Mouse (Mus musculus) heart, postnatal 25 days (tissue): ENCODE measurements around the gene Dennd1a. TPM values are rescaled to one million over a fixed set of nuclear protein-coding genes. Genes with fewer than 3 reads are reported as not detected.
"Not testable (repeated sequence)": the region's sequence is repeated elsewhere in the genome, so short reads cannot be mapped to it uniquely, and the experiment has no call there.

Experiments
- DNase-seq: peaks from one replicate; pipeline ENCODE4 v3.0.0; 2022; ENCODE audit warnings: low spot score
- intact Hi-C: fragments of 180-260 bp; cut with DNase I; formaldehyde crosslinking; loops from one replicate; pipeline ENCODE4 v1.15.1; 2025
- total RNA-seq, 2 experiments: library from RNA; stranded (reverse); gene quantifications; 2 replicates each; pipeline ENCODE4 v1.2.3; 2021

The Dennd1a gene
- total RNA-seq, 2 experiments from 2014 or later: 23.8 to 24.9 TPM

- intact Hi-C loops: no loop called here
Observed at GRCm38 (mm10) chr2:37997966-37998365, 289.2 kb downstream of the Dennd1a start.

GRCm38 (mm10) chr2:37989091-37989490 lies 298.1 kb downstream of the Dennd1a start:
- intact Hi-C loops: no loop called here
- no peak for DNase-seq

More at GRCm38 (mm10) chr2:37997966-37998365, 289.2 kb downstream of the Dennd1a start:
- no peak for DNase-seq

- no peak for DNase-seq
- intact Hi-C loops: no loop called here
Observed at GRCm38 (mm10) chr2:37988301-37988700, 298.9 kb downstream of the Dennd1a start.

DNA sequence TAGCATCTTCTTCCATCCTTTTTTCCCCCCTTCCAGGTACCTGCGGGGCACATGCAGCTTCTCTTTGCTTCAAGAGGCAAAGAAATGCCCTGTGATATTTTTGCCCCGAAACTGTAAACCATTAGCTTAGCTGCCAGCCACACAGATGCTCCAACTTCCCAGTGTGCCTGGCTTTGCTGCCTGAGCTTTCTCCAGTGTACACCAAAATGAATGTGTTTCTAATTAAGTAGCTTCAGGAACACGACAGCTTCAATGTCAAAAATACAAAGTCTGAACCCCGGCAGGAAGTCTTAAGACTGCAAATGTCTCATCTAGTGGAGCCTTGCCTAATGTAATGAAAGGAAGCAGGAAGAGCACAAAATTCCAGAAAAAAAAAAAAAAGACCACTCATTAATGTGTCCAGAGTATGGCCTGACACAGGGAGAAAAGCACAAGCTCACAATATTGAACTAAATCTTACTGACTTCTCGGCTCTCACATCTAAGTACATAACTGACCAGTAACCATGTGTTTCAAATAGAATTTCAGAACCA lies 301.4 kb downstream of the Dennd1a start:
- intact Hi-C loops: no loop called here
- DNase-seq: no peak

DNA sequence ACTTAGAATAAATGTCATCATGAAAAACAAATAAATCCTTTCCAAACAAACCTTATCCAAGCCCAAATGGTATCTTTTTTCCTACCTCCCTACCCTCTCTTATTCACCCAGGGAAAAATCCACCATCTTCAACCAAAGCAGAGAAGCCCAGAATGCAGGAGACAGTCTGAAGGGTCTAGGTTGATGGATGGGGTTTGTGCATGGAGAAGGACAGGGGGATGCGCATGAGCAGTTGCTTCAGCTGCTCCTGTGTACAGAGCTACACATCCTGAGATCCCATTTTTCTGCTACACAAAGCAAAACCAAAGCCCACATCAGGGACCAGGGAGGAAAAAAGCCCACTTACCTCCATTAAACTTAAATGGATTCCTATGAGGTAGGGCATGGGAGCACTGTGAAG lies 304.5 kb downstream of the Dennd1a start:
- no peak for DNase-seq
- intact Hi-C loops: no loop called here

DNA sequence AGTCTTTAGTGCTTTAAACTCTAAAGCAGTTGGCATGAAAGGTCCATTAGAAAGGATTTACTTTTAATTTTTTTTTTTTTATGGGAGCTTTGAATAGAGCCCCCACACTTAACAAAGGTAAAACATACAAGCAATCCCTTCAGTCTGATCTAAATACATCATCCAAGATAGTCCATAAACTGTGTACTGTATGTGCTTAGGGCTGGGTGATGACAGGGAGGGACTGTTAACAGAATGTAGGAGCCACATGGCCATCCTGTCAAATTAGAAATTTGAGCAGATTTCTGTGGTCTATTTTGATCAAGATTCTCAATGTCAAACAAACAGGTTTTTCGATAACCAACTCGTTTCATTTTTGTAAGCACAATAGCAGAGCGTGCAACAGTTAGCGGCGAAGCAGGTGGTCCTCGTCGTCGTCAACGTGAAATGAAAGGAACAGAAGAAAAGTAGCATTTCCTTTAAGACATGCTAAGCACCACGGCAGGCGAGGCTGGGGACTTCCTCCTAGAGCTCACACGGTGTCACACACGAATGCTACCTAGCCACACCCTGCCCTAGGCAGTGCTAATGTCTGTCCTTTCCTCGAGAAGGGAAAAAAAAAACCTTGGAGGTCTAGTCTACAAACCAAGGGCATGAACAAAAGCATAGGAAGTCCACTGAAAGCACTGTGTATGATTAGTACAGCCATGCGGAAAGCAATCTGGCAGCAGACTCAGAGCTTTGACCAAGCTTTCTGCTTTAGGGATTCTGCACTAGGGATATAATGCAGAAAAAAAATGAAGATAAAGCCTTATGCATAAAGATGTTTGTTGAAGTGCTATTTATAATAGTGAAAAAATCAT lies 305.4 kb downstream of the Dennd1a start:
- DNase-seq: no peak

GRCm38 (mm10) chr2:37974201-37974600 lies 313.0 kb downstream of the Dennd1a start:
- no peak for DNase-seq
- intact Hi-C loops: no loop called here

More for the DNA sequence above, 305.4 kb downstream of the Dennd1a start:
- intact Hi-C loops: no loop called here

GRCm38 (mm10) chr2:37972621-37973020 lies 314.6 kb downstream of the Dennd1a start:
- DNase-seq: no peak
- intact Hi-C loops: no loop called here

DNA sequence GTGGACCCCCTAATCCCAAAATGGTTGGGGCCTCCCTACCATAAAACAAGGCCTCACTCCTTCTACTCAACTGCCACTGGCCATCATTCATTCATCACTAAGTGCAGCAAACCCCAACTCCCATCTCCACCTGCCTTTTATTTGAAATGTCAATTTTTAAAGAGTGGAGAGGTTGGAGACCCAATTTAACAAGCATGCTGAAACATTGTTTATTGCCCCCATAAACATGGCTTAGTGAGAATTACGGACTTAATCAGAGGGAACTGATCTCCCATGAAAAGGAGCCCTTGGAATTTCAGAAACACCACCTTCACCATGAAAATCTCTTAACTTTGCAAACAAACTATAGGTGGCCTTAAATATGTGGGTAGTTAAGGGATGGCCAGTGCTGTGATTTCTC lies 315.5 kb downstream of the Dennd1a start:
- intact Hi-C loops: no loop called here

DNA sequence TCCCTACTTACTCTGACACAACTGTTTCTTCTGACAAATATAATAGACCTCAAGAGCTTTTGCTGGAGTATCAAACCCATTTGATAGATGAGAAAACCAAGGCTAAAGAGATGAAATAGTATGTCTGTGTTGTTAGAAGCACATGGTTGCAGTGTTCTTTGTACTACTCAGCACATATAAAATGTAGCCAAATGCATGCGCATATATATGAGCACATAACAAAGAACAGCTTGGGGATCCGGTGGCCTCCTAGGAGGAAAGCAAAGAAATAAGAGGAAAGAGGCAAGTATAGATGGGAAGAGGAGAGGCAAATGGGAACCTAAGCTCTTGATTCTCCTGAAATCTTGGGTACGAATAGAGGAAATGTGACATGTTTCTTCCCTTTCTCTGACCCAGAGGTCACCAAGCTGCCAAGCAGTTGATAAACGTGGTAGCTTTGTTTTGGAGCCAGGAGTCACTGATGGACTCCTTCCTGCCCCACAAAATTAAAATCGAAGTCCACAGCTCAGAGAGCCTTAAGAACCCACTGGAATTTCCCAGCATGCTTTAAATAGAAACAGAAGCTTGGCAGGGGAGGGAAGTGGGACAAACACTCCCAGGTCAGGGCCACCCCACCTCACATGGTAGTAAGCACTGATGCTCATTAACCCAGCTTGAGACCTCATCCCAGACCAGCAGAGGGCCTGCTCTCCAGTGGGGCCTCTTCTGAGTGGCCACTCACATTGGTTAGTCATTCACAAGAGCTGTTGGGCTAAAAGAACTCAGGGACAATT lies 317.3 kb downstream of the Dennd1a start:
- DNase-seq: no peak
- intact Hi-C loops: no loop called here

More for the DNA sequence above, 315.5 kb downstream of the Dennd1a start:
- no peak for DNase-seq

GRCm38 (mm10) chr2:37964534-37964933 lies 322.7 kb downstream of the Dennd1a start:
- no peak for DNase-seq
- intact Hi-C loops: no loop called here

DNA sequence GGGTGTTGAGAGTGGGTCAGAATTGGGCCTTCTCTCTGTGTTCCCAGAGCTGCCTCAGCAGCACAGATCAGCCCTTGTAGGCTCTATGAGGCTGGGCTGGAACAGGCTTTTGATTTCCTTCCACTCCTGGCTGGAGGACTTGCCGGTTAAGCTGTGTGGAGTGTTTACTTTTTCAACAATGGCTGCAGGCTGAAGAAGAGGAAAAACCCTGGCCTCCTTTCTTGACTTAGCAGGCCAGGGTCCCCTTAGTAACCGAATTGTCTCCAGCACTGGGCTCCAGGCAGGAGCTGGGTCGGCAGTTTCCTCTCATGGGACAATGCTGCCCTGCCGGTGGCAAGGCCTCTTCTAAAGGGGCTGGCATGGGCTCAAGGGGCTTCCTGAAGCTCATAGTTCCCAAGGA lies 323.8 kb downstream of the Dennd1a start:
- no peak for DNase-seq
- intact Hi-C loops: no loop called here

DNA sequence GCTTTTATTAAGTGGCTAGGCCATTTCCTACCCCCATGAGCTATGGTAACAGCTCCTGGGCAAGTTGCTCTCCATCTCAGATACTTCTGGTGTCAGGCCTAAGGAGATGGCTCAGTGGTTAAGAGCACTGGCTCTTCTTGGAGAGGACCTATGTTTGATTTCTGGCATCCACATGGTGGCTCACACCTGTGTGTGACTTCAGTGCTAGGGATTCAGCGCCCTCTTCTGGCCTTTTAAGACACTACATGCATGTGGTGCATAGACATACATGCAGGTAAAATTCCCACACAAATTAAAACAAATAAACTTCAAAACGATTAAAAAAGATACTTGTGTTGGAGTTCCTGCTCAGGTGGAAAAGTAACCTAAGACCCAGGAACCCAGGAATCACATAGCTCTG lies 338.8 kb downstream of the Dennd1a start:
- intact Hi-C loops: no loop called here
- DNase-seq: no peak

- no peak for DNase-seq
- intact Hi-C loops: no loop called here
Observed at GRCm38 (mm10) chr2:37945598-37946336, 341.4 kb downstream of the Dennd1a start.

- intact Hi-C loops: no loop called here
- DNase-seq: no peak
Observed at GRCm38 (mm10) chr2:37942906-37943305, 344.3 kb downstream of the Dennd1a start.

DNA sequence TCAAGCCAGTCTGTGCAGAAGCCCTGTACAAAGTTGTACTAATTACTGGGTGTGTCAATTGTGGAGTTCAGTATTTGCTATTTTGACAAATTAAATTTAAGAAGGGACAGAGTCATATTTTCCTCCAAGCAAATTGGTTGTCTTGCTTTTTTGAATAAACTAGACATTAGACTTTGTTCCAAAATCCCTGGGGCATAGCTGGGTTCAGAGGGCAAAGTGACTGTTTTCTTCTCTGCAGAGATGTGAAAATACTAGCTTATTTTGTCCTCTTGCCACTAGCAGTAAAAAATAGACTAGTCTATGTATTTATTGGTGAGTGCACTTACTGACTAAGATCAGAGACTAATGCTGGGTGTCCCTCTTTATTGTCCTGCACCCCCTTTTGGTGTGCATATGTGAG lies 345.4 kb downstream of the Dennd1a start:
- no peak for DNase-seq

GRCm38 (mm10) chr2:37940845-37941361 lies 346.3 kb downstream of the Dennd1a start:
- DNase-seq: no peak
- intact Hi-C loops: no loop called here

More for the DNA sequence above, 345.4 kb downstream of the Dennd1a start:
- intact Hi-C loops: no loop called here

GRCm38 (mm10) chr2:37939997-37940396 lies 347.2 kb downstream of the Dennd1a start:
- DNase-seq: no peak
- intact Hi-C loops: no loop called here

GRCm38 (mm10) chr2:37936922-37937321 lies 350.3 kb downstream of the Dennd1a start:
- intact Hi-C loops, DNase-seq: not testable (repeated sequence)

DNA sequence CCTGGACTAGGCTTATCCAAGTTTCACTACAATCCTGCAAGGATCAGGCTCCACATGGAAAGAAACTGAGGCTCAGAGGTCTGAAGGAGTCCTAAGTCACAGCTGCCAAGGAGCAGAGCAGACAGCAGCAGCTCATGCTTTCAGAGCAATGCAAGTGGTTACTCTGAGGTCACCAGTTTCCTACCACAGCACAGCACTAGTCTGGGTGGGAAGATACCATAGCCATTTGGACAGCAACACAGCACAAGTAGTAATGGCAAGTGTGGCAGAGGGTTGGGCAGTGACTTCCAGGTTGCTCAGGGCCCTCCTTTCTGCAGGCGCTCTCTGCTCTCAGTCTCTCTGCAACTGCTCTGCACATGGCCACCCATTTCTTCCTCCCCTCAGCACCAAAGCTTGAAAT lies 354.9 kb downstream of the Dennd1a start:
- DNase-seq: no peak
- intact Hi-C loops: no loop called here
